Mouse (Mus musculus) embryonic facial prominence, embryonic 13.5 days (tissue): ENCODE results near the gene Lpp. TPM values are rescaled to one million over a fixed set of nuclear protein-coding genes. Genes with fewer than 3 reads are reported as not detected.
A peak's percentile ranks its signal among the peaks of the same experiment; 100 is the strongest.

Source experiments
- ATAC-seq: fragments of 200-750 bp; cut with Nextera tagmentation; 2 replicates; pipeline ENCODE4 v1.8.0; 2017; ENCODE audit warnings: low read depth; ENCODE audit not compliant: insufficient number of reproducible peaks, insufficient read depth, low FRiP score, low TSS enrichment
- H3K27ac ChIP-seq: fragments of 300-500 bp; sonication (generic); 2 replicates; pipeline ENCODE4 v1.5.1; 2015; ENCODE audit warnings: moderate library complexity, mild to moderate bottlenecking, inconsistent platforms
- H3K27me3 ChIP-seq: fragments of 300-500 bp; sonication (generic); 2 replicates; pipeline ENCODE4 v1.6.1; 2015; ENCODE audit warnings: mild to moderate bottlenecking, inconsistent platforms
- H3K36me3 ChIP-seq: fragments of 300-500 bp; sonication (generic); 2 replicates; pipeline ENCODE4 v1.6.1; 2015; ENCODE audit warnings: mild to moderate bottlenecking, inconsistent platforms
- H3K4me1 ChIP-seq: fragments of 300-500 bp; sonication (generic); 2 replicates; pipeline ENCODE4 v1.6.1; 2015; ENCODE audit warnings: inconsistent platforms
- H3K4me2 ChIP-seq: fragments of 300-500 bp; sonication (generic); 2 replicates; pipeline ENCODE4 v1.6.1; 2015; ENCODE audit warnings: moderate library complexity, mild to moderate bottlenecking, inconsistent platforms
- H3K4me3 ChIP-seq: fragments of 300-500 bp; sonication (generic); 2 replicates; pipeline ENCODE4 v1.5.1; 2015; ENCODE audit warnings: mild to moderate bottlenecking, inconsistent platforms
- H3K9ac ChIP-seq: fragments of 300-500 bp; sonication (generic); 2 replicates; pipeline ENCODE4 v1.6.1; 2015; ENCODE audit warnings: mild to moderate bottlenecking, inconsistent platforms
- H3K9me3 ChIP-seq: fragments of 300-500 bp; sonication (generic); 2 replicates; pipeline ENCODE4 v1.6.1; 2016; ENCODE audit warnings: inconsistent platforms
- WGBS: fragments of 180-500 bp; shearing (Covaris S2); methylation state at CpG from one replicate; pipeline ENCODE4 v1.1.7; 2015; ENCODE audit warnings: mixed read lengths; 5-methylcytosine and 5-hydroxymethylcytosine counted together
- polyA plus RNA-seq: library from polyadenylated mRNA; unstranded; fragments of >200 nt; fragmentation: Nextera tagmentation; extraction: Ambion mirVana; gene quantifications from 2 replicates; pipeline ENCODE4 v1.2.1, GENCODE M21; 2015

The Lpp gene
- polyA plus RNA-seq, 1 experiment from 2014 or later, result 49.3 TPM

DNA sequence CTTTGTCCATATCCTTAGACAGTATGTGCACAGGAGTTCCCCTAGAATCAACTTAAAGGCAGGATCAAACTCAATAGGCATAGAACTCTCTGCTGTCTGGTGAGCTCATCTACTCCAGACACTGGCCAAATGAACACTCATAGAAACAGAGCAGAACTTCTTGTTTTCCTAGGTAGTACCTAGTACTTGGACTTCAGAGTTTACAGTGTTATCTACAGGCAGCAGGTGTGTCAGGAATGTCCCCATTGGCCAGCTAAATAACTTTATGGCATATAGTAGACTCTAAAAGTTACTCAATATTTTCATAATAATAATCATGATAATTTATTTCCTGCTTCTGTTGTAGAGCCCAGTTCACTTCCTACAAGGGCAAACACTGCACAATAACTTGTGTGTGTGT lies 16.8 kb upstream of the Lpp start:
- no peaks in the 10 kb centered on the region for H3K27me3 ChIP-seq
- H3K27ac ChIP-seq, result no peak overlapping the region
- no peaks in the 10 kb centered on the region for H3K4me1 ChIP-seq
- H3K4me2 ChIP-seq, result no peak overlapping the region
- H3K36me3 ChIP-seq, result no peaks in the 10 kb centered on the region
- no peaks in the 10 kb centered on the region for H3K9me3 ChIP-seq
- ATAC-seq, result no peak
- H3K4me3 ChIP-seq, result no peak overlapping the region
- no peak overlapping the region for H3K9ac ChIP-seq

DNA sequence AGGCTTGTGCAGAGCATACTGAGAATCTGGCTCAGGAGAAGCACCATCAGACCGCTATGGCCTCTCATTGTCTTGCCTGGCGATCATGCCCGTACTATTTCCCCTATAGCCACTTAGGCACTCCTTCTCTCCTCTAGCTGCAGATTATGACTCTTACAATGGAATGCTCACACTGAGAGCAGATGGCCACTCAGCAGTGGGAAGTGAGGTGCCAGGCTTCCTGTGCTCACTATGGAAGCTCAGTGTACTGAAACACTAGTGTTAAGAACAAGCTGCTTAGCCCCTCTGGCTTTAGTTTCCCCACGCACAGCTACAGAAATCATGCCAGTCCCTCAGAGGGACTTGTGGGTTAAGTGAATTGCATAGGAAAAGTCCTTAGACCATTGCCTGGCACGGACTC lies 2.7 kb upstream of the Lpp start:
- no peaks in the 10 kb centered on the region for H3K27me3 ChIP-seq
- H3K4me3 ChIP-seq, result no peak overlapping the region
- H3K9me3 ChIP-seq, result no peaks in the 10 kb centered on the region
- no peak overlapping the region for H3K9ac ChIP-seq
- no peaks in the 10 kb centered on the region for H3K36me3 ChIP-seq
- no peak overlapping the region for H3K4me2 ChIP-seq
- WGBS, result 88% methylated on average over 5 of the region's 5 CpGs
- peaks cover 23% of the 10 kb centered on the region for H3K4me1 ChIP-seq
- no peak overlapping the region for H3K27ac ChIP-seq
- ATAC-seq, result no peak

DNA sequence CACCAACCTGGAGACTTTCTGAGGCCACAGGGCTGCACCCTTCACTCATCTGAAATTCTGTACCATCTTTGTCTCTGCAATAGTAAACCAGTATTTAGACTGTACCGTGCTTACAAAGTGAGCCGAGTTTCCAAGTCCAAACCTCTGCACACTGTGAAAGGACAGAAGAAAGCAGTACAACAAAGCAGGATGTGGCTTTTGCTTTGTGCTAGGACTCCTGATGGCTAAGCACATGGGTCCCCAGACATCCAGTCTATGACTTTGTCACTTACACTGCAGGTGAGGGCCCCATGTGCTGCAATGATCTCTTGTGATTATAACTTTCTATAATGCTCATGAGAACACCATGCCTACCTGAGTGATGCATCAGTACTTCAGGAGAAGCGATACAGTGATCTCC lies 2.2 kb upstream of the Lpp start:
- Histone ChIP-seq H3K9me3 (no peaks in the 10 kb centered on the region), H3K9ac (no peak overlapping the region), H3K27ac (no peak overlapping the region), H3K36me3 (no peaks in the 10 kb centered on the region), H3K4me3 (no peak overlapping the region), H3K27me3 (no peaks in the 10 kb centered on the region), H3K4me2 (no peak overlapping the region), H3K4me1 (peaks cover 25% of the 10 kb centered on the region)
- 83% methylated on average over 3 of the region's 3 CpGs for WGBS
- ATAC-seq, result no peak

DNA sequence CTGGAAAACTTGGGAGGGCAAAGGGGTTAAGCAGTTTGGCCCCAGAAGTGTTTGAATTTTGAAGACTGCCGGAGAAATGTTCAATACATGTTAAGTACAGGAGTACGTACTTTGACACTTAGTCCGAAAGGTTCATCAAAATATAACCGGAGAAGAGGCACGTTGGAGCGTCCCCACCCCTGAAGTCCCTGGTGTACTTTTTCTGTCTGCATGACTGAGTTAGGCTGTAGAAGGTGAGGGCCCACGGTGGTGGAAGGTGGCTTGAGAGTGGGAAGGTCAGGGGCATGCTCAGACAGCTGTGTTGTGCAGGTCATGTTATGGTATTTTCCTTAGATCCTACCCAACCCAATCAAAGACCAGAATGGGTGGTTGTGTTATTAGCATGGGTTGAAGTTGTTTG lies 1.4 kb upstream of the Lpp start:
- H3K4me3 ChIP-seq, result no peak overlapping the region
- no peaks in the 10 kb centered on the region for H3K9me3 ChIP-seq
- H3K4me1 ChIP-seq, result peaks cover 33% of the 10 kb centered on the region
- H3K4me2 ChIP-seq, result peak overlapping the region; percentile 78
- peak overlapping the region; percentile 99; the same call in 1 of the 2 replicates for H3K27ac ChIP-seq
- H3K27me3 ChIP-seq, result no peaks in the 10 kb centered on the region
- H3K9ac ChIP-seq, result no peak overlapping the region
- no peak for ATAC-seq
- WGBS, result 88% methylated on average over 7 of the region's 7 CpGs
- H3K36me3 ChIP-seq, result no peaks in the 10 kb centered on the region

DNA sequence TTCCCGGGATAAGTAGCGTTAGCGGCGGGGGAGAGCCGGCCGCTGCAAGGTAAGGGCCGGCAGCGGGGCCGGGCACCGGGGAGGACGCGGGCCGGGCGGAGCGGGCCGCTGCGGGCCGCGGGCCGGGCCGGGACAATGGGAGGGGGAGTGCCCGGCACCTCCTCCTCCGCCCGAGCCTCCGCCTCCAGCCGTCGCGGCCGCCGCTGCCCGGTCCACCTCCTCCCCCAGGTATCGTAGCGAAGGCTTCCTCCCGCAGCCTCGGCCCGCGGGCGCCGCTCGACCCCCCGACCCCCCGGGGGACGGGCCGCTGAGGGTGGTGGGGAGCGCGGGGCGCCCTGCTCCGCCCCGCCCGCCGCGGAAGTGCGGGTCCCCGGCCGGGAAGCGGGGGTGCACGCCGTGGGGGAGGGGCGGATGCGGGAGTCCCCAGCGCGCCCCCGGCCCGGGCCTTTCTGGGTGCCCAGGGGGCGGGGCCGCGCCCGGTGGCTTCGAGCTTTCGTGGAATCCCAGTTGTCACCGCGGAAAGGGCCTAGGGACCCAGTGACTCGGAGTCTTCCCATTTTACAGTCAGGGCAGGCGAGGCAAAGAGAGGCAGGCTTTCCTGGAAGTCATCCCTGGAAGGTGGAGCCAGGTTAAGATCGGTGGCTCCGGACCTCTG lies 376 bp downstream of the Lpp start:
- peaks cover 46% of the 10 kb centered on the region for H3K4me1 ChIP-seq
- no peaks in the 10 kb centered on the region for H3K27me3 ChIP-seq
- H3K27ac ChIP-seq, result peak overlapping the region; percentile 99
- H3K36me3 ChIP-seq, result no peaks in the 10 kb centered on the region
- H3K4me3 ChIP-seq, result peak overlapping the region; percentile 86
- H3K9ac ChIP-seq, result peak overlapping the region; percentile 96
- peak overlapping the region; percentile 78 for H3K4me2 ChIP-seq
- WGBS, result under 1% methylated on average over 72 of the region's 76 CpGs
- no peaks in the 10 kb centered on the region for H3K9me3 ChIP-seq
- peak; percentile 43; the same call in 1 of the 2 replicates for ATAC-seq

DNA sequence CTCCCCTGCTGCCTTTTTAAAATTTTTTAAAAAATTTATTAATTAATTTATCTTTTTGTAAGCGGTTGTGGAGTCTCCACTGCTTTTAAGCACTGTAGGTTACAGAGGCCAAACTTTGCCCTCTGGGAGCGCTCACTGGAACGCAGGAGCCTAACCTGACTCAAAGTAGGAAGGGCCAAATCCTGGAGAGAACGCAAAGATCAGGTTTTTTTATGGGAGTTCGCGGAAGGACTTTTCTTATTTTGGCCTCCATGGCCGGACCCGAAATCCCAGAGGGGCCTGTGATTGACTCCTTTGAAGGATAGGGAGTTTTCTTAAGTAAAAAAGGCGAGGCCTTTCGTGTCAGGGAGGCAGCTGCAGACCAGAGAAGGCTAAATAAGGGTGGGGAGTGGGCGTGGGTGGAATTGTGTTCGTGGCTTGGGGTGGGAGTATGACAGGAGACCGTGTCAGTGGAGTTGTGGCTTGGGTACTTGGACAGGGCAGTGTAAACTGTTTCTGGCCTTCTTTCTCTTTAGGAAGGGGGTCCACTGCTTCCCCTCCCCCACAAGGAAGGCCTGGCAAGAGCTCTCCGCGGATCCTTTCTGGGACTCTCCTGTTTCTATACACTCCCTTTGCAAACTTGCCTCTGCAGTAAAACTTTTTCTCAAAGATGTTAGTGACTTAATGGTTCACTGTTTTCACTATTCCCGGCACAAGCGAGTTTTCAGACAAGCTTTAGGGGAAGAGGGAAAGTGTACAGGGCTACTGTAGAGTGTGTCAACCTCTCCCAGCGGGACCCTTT lies 1.1 kb downstream of the Lpp start:
- Histone ChIP-seq H3K4me1 (peaks cover 46% of the 10 kb centered on the region), H3K27me3 (no peaks in the 10 kb centered on the region), H3K36me3 (no peaks in the 10 kb centered on the region), H3K9me3 (no peaks in the 10 kb centered on the region), H3K27ac (peak overlapping the region; percentile 99), H3K9ac (peak overlapping the region; percentile 96), H3K4me3 (peak overlapping the region; percentile 86), H3K4me2 (peak overlapping the region; percentile 78)
- no peak for ATAC-seq
- 5% methylated on average over 18 of the region's 18 CpGs for WGBS

DNA sequence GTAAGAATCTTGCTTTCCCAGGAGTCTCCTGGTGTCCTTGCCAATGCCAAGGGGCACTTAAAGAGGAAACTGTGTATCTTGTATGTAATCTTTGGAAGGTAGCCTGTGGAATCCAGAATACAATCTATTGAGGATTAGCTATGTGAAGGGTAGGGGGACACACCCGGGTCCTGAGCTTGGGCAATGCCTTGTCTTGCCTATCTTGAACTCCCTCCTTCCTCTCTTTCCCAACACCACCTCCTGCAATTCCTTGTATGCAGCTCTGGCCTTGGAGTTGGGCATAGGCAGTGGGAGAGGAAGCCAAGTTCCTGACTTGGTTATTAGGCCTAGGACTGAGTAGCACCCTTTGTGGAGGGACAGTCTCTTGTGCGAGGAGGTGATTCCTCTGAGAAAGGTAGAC lies 1.8 kb downstream of the Lpp start:
- Histone ChIP-seq H3K27ac (peak overlapping the region; percentile 99), H3K27me3 (no peaks in the 10 kb centered on the region), H3K36me3 (no peaks in the 10 kb centered on the region), H3K9ac (peak overlapping the region; percentile 96), H3K4me1 (peaks cover 46% of the 10 kb centered on the region), H3K4me3 (peak overlapping the region; percentile 86), H3K9me3 (no peaks in the 10 kb centered on the region), H3K4me2 (peak overlapping the region; percentile 78)
- 74% methylated on average over 2 of the region's 2 CpGs for WGBS
- ATAC-seq, result no peak

DNA sequence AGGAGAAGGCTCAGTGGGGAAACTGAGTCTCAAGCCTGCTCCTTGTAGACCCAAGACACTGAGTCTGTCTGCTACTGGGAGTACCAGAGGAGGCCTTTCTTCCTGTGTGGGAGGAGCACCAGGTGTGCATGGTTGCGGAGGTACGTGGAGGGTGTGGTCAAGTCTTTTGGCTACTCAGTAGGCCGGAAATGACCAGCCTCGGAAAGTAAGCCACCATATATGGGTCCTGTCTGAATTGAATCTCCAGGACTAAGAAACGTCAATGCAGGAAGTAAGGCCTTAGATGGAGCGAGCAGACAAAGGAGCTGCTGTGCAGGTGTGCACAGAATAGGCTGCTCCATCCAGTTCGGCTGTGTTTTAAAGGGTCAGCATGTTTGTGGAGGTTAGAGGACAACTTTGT lies 3.2 kb downstream of the Lpp start:
- H3K27ac ChIP-seq, result no peak overlapping the region
- H3K4me3 ChIP-seq, result no peak overlapping the region
- no peaks in the 10 kb centered on the region for H3K9me3 ChIP-seq
- H3K4me1 ChIP-seq, result peaks cover 46% of the 10 kb centered on the region
- no peak overlapping the region for H3K9ac ChIP-seq
- H3K36me3 ChIP-seq, result no peaks in the 10 kb centered on the region
- H3K4me2 ChIP-seq, result no peak overlapping the region
- no peak for ATAC-seq
- no peaks in the 10 kb centered on the region for H3K27me3 ChIP-seq
- WGBS, result 84% methylated on average over 7 of the region's 7 CpGs

DNA sequence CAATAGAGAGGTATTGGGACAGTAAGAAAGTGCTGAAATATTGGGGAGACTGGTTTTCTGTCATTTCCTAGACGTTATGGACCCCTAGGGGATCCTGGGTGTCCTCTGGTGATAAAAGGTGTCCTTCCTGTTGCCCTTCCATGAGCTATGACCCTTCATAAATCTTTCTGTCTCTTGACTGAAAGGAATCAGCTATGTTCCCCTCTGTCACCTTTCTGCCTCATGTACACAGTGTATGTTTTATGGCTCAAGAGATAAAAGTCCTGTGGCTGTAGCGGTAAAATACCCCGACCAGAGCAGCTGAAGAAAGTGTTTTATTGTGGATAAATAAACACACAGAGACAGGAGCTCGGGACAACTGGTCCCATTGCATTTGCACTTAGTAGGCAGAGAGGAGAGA lies 5.2 kb downstream of the Lpp start:
- ATAC-seq, result no peak
- H3K9ac ChIP-seq, result no peak overlapping the region
- no peak overlapping the region for H3K27ac ChIP-seq
- no peak overlapping the region for H3K4me2 ChIP-seq
- no peaks in the 10 kb centered on the region for H3K27me3 ChIP-seq
- 73% methylated on average over 4 of the region's 4 CpGs for WGBS
- no peak overlapping the region for H3K4me3 ChIP-seq
- no peaks in the 10 kb centered on the region for H3K9me3 ChIP-seq
- peaks cover 42% of the 10 kb centered on the region for H3K4me1 ChIP-seq
- peaks cover 4% of the 10 kb centered on the region for H3K36me3 ChIP-seq

DNA sequence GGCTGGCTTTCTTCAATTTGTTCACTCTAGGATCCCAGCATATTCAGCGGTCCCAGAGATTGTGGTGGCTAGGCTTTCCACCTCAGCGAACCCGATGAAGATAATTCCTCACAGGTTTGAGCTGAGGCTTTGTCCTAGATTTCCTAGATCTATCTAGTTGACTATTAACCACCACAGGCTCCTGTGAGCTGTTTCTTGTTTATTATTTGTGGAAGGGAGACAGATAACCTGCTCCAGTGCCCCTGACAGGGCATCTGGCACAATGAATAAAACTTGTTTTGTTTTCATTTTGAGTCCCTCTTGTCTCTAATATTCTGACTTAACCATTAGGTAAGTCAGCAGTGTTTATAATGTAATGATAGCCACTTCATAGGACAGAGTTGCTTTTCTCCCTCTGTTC lies 5.6 kb downstream of the Lpp start:
- no peaks in the 10 kb centered on the region for H3K27me3 ChIP-seq
- H3K36me3 ChIP-seq, result peaks cover 8% of the 10 kb centered on the region
- H3K4me1 ChIP-seq, result peaks cover 42% of the 10 kb centered on the region
- WGBS, result 94% methylated on average over 3 of the region's 3 CpGs
- H3K27ac ChIP-seq, result no peak overlapping the region
- no peak overlapping the region for H3K9ac ChIP-seq
- H3K9me3 ChIP-seq, result no peaks in the 10 kb centered on the region
- ATAC-seq, result no peak
- no peak overlapping the region for H3K4me3 ChIP-seq
- no peak overlapping the region for H3K4me2 ChIP-seq

DNA sequence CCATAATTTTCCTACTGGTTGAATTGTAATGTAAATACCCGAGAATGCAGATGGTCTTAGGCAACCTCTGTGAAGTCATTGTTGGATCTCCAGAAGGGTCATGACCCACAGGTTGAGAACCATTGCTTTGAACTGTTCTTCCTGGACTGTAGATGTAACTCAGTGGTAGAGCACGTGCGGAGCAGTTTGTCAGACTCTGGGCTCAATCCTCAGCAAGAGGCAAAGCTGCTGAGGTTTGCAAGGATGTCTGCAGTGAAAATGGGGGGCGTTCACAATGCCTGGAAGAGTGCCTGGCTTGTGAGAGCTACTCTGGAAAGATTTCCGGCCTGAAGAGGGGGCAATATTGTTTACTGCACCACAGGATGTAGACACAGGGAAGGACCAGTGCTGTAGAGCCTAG lies 6.2 kb downstream of the Lpp start:
- Histone ChIP-seq H3K9ac (no peak overlapping the region), H3K36me3 (peaks cover 14% of the 10 kb centered on the region), H3K27me3 (no peaks in the 10 kb centered on the region), H3K4me2 (no peak overlapping the region), H3K27ac (no peak overlapping the region), H3K4me3 (no peak overlapping the region), H3K9me3 (no peaks in the 10 kb centered on the region), H3K4me1 (peaks cover 38% of the 10 kb centered on the region)
- 70% methylated on average over 5 of the region's 5 CpGs for WGBS
- ATAC-seq, result no peak

DNA sequence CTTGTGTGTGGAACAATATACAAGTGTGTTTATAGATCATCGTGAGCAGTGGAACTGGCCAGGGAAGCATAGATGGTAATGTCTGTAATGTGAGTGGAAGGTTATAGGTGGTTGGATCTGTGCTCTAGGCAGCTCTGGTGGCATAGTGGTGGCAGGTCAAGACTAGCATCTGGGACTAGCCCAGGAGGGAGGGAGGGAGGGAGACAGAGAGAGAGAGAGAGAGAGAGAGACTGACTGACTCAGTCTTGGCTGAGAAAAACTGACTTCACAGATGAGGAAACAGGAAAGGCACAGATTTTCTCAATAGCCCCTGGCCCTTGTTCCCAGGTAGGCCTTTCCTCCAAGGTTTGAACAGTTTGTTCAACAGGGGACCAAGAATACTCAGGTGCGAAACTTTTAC lies 7.5 kb downstream of the Lpp start:
- Histone ChIP-seq H3K27me3 (no peaks in the 10 kb centered on the region), H3K4me3 (no peak overlapping the region), H3K27ac (no peak overlapping the region), H3K9ac (no peak overlapping the region), H3K4me2 (no peak overlapping the region), H3K9me3 (no peaks in the 10 kb centered on the region), H3K4me1 (peaks cover 26% of the 10 kb centered on the region), H3K36me3 (peaks cover 26% of the 10 kb centered on the region)
- 88% methylated on average over 2 of the region's 2 CpGs for WGBS
- no peak for ATAC-seq
